Mouse (Mus musculus) heart, adult 2 months (tissue): ENCODE data around the gene Mfsd7a.

ENCODE experiments used
- CTCF ChIP-seq: fragments of 200-600 bp; IDR thresholded peaks from 2 replicates; pipeline ENCODE4 v1.8.1; 2022; ENCODE audit warnings: antibody characterized with exemption, mild to moderate bottlenecking, moderate library complexity
- EP300 ChIP-seq: fragments of 200-500 bp; IDR thresholded peaks from 2 replicates; pipeline ENCODE4 v1.6.1; 2011; ENCODE audit warnings: low read depth, low read length, control low read depth; ENCODE audit not compliant: insufficient read depth
- POLR2A ChIP-seq: fragments of 200-500 bp; IDR thresholded peaks from 2 replicates; pipeline ENCODE4 v1.6.1; 2011; ENCODE audit warnings: mild to moderate bottlenecking, low read depth, low read length, control low read depth; ENCODE audit not compliant: insufficient read depth

DNA sequence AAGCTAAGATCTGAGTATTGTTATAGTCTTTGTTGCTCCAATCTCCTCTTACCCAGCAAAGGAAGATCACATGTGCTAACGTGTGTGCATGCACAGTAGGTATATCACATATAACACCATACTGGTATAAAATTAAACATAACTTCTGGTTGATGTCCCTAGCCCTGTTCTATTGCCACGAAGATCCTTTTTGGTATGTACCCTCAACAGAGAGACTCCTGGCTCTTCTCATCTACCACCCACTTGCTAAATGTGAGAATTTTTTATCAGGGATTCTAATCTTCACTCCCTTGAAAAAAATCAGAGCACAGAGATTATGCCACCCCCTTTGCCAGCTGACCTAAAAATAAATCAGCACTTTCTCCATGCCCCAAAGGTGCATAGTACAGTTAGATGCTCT is 41.7 kb downstream of the Mfsd7a start:
- TF ChIP-seq POLR2A (no peak), CTCF (no peak), EP300 (no peak)
